Mouse (Mus musculus): Measurements from ENCODE around the gene Gch1. TPM values are rescaled to one million over a fixed set of nuclear protein-coding genes. Genes with fewer than 3 reads are reported as not detected.

The Gch1 gene
- polyA plus RNA-seq, 1 experiment from 2014 or later, result 1.4 TPM

GRCm38 (mm10) chr14:47165117-47165516 is 24.1 kb downstream of the Gch1 start:
- H3K36me3 ChIP-seq (ENCODE audit: control insufficient read depth, insufficient read depth, low read length), result no peaks in the 10 kb centered on the region
- H3K27me3 ChIP-seq (ENCODE audit: control insufficient read depth, insufficient read depth, low read length), result no peaks in the 10 kb centered on the region
- no peak overlapping the region for H3K4me3 ChIP-seq (ENCODE audit: low read depth, low read length)
- ATAC-seq (replicated peaks; ENCODE audit: low FRiP score) (no peak), DNase-seq (ENCODE audit: low spot score) (no peak)
- no peak overlapping the region for H3K9ac ChIP-seq (ENCODE audit: low read length)
- H3K27ac ChIP-seq (ENCODE audit: low read depth, low read length), result no peak overlapping the region
- no peaks in the 10 kb centered on the region for H3K4me1 ChIP-seq (replicated peaks; ENCODE audit: control insufficient read depth, insufficient read depth, low read length)
- 90% methylated on average over 5 of the region's 5 CpGs for WGBS
- no peaks in the 10 kb centered on the region for H3K9me3 ChIP-seq (ENCODE audit: control insufficient read depth, low read length)
- no peak overlapping the region for H3K4me2 ChIP-seq (ENCODE audit: low read depth, low read length, severe bottlenecking)

DNA sequence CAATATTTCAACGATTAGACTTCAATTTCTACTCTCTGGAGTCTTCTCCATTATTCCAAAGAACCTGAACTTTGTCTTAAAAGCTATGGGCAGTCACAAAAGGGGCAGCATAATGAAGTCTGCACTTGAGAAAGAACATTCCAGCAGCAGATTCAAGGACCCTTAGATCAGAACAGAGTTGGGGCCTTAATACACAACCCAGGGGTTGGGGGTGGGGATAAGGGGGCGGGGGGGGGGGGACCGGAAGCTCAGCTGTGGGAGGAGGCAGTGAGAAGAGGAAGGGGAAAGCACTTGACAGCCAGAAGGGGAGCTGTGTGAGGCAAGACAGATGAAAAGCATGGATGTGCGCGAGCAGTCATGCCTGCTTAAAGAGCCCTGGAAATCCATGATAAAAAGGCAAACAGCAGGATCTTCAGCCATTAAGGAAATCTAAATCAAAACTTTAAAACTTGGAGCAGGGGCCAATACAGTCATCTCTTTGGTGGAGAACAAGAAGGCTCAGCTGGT is 27.2 kb downstream of the Gch1 start:
- Histone ChIP-seq H3K9me3 (ENCODE audit: control insufficient read depth, low read length) (no peaks in the 10 kb centered on the region), H3K4me2 (ENCODE audit: low read depth, low read length, severe bottlenecking) (no peak overlapping the region), H3K9ac (ENCODE audit: low read length) (no peak overlapping the region), H3K36me3 (ENCODE audit: control insufficient read depth, insufficient read depth, low read length) (no peaks in the 10 kb centered on the region), H3K27me3 (ENCODE audit: control insufficient read depth, insufficient read depth, low read length) (no peaks in the 10 kb centered on the region), H3K4me1 (replicated peaks; ENCODE audit: control insufficient read depth, insufficient read depth, low read length) (no peaks in the 10 kb centered on the region), H3K27ac (ENCODE audit: low read depth, low read length) (no peak overlapping the region), H3K4me3 (ENCODE audit: low read depth, low read length) (no peak overlapping the region)
- ATAC-seq (replicated peaks; ENCODE audit: low FRiP score) (no peak), DNase-seq (ENCODE audit: low spot score) (no peak)
- WGBS, result 48% methylated on average over 5 of the region's 5 CpGs

- DNase-seq (ENCODE audit: low spot score), result no peak
- Histone ChIP-seq H3K9me3 (ENCODE audit: control insufficient read depth, low read length) (no peaks in the 10 kb centered on the region), H3K27ac (ENCODE audit: low read depth, low read length) (no peak overlapping the region), H3K4me3 (ENCODE audit: low read depth, low read length) (no peak overlapping the region), H3K4me2 (ENCODE audit: low read depth, low read length, severe bottlenecking) (no peak overlapping the region), H3K4me1 (replicated peaks; ENCODE audit: control insufficient read depth, insufficient read depth, low read length) (no peaks in the 10 kb centered on the region), H3K27me3 (ENCODE audit: control insufficient read depth, insufficient read depth, low read length) (no peaks in the 10 kb centered on the region), H3K9ac (ENCODE audit: low read length) (no peak overlapping the region), H3K36me3 (ENCODE audit: control insufficient read depth, insufficient read depth, low read length) (no peaks in the 10 kb centered on the region)
- WGBS, result 81% methylated on average over 2 of the region's 2 CpGs
- ATAC-seq (replicated peaks; ENCODE audit: low FRiP score), result no peak
Observed at GRCm38 (mm10) chr14:47160051-47160640, 29.1 kb downstream of the Gch1 start.

GRCm38 (mm10) chr14:47154303-47154702 is 34.9 kb downstream of the Gch1 start:
- DNase-seq (ENCODE audit: low spot score) (no peak), ATAC-seq (replicated peaks; ENCODE audit: low FRiP score) (no peak)
- H3K4me2 ChIP-seq (ENCODE audit: low read depth, low read length, severe bottlenecking), result no peak overlapping the region
- H3K27ac ChIP-seq (ENCODE audit: low read depth, low read length), result no peak overlapping the region
- no peaks in the 10 kb centered on the region for H3K4me1 ChIP-seq (replicated peaks; ENCODE audit: control insufficient read depth, insufficient read depth, low read length)
- no peaks in the 10 kb centered on the region for H3K9me3 ChIP-seq (ENCODE audit: control insufficient read depth, low read length)
- WGBS, result 91% methylated on average over 3 of the region's 3 CpGs
- H3K9ac ChIP-seq (ENCODE audit: low read length), result no peak overlapping the region
- no peaks in the 10 kb centered on the region for H3K36me3 ChIP-seq (ENCODE audit: control insufficient read depth, insufficient read depth, low read length)
- no peaks in the 10 kb centered on the region for H3K27me3 ChIP-seq (ENCODE audit: control insufficient read depth, insufficient read depth, low read length)
- H3K4me3 ChIP-seq (ENCODE audit: low read depth, low read length), result no peak overlapping the region

DNA sequence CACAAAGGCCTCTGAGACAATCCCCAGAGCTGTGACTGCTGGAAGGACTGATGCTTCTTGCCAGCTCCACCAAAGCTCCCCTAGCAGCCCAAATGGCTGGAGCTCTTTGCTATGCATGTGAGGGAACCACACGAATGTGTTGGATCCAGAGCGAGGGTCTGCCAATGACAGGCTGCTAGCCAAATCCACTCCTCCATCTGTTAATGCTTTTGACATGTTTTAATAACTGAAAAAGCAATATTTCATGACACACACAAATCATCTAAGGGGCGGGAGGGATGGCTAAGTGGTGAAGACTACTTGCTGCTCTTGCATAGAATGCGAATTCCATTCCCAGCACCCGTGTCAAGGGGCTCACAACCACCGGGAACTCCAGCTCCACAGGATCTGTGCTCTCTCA is 37.9 kb downstream of the Gch1 start:
- ATAC-seq (replicated peaks; ENCODE audit: low FRiP score) (no peak), DNase-seq (ENCODE audit: low spot score) (no peak)
- Histone ChIP-seq H3K4me1 (replicated peaks; ENCODE audit: control insufficient read depth, insufficient read depth, low read length) (no peaks in the 10 kb centered on the region), H3K27ac (ENCODE audit: low read depth, low read length) (no peak overlapping the region), H3K36me3 (ENCODE audit: control insufficient read depth, insufficient read depth, low read length) (no peaks in the 10 kb centered on the region), H3K27me3 (ENCODE audit: control insufficient read depth, insufficient read depth, low read length) (no peaks in the 10 kb centered on the region), H3K4me3 (ENCODE audit: low read depth, low read length) (no peak overlapping the region), H3K9ac (ENCODE audit: low read length) (no peak overlapping the region), H3K9me3 (ENCODE audit: control insufficient read depth, low read length) (no peaks in the 10 kb centered on the region), H3K4me2 (ENCODE audit: low read depth, low read length, severe bottlenecking) (no peak overlapping the region)
- 91% methylated on average over 6 of the region's 6 CpGs for WGBS

- Histone ChIP-seq H3K4me1 (replicated peaks; ENCODE audit: control insufficient read depth, insufficient read depth, low read length) (no peaks in the 10 kb centered on the region), H3K9ac (ENCODE audit: low read length) (no peak overlapping the region), H3K27ac (ENCODE audit: low read depth, low read length) (no peak overlapping the region), H3K4me2 (ENCODE audit: low read depth, low read length, severe bottlenecking) (no peak overlapping the region), H3K36me3 (ENCODE audit: control insufficient read depth, insufficient read depth, low read length) (no peaks in the 10 kb centered on the region), H3K9me3 (ENCODE audit: control insufficient read depth, low read length) (no peaks in the 10 kb centered on the region), H3K4me3 (ENCODE audit: low read depth, low read length) (no peak overlapping the region), H3K27me3 (ENCODE audit: control insufficient read depth, insufficient read depth, low read length) (no peaks in the 10 kb centered on the region)
- WGBS, result 97% methylated on average over 5 of the region's 5 CpGs
- DNase-seq (ENCODE audit: low spot score) (no peak), ATAC-seq (replicated peaks; ENCODE audit: low FRiP score) (no peak)
Observed at GRCm38 (mm10) chr14:47144326-47144725, 44.9 kb downstream of the Gch1 start.

DNA sequence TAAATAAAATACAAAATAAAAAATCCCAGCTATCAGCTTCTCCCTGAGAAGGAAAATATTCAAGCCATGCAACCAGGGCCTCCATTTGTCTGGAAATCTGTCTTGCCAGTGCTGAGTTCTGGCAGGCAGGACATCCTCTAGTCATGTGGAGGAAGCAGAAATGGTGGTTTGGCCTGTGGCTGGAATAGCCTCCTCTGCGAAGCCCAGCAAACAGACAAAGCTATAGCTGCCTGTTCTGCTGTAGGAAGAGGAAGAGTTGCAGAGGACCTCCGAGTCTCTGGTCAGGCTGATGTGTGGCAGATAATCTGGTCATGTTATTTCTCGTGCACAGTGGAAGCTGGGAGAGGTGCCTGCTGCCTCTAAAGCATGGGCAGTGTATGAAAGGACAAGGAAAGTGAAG is 50.4 kb downstream of the Gch1 start:
- WGBS, result 81% methylated on average over 3 of the region's 3 CpGs
- ATAC-seq (replicated peaks; ENCODE audit: low FRiP score) (no peak), DNase-seq (ENCODE audit: low spot score) (no peak)
- no peak overlapping the region for H3K9ac ChIP-seq (ENCODE audit: low read length)
- no peaks in the 10 kb centered on the region for H3K4me1 ChIP-seq (replicated peaks; ENCODE audit: control insufficient read depth, insufficient read depth, low read length)
- no peak overlapping the region for H3K4me2 ChIP-seq (ENCODE audit: low read depth, low read length, severe bottlenecking)
- no peaks in the 10 kb centered on the region for H3K27me3 ChIP-seq (ENCODE audit: control insufficient read depth, insufficient read depth, low read length)
- H3K4me3 ChIP-seq (ENCODE audit: low read depth, low read length), result no peak overlapping the region
- H3K9me3 ChIP-seq (ENCODE audit: control insufficient read depth, low read length), result no peaks in the 10 kb centered on the region
- H3K27ac ChIP-seq (ENCODE audit: low read depth, low read length), result no peak overlapping the region
- no peaks in the 10 kb centered on the region for H3K36me3 ChIP-seq (ENCODE audit: control insufficient read depth, insufficient read depth, low read length)

DNA sequence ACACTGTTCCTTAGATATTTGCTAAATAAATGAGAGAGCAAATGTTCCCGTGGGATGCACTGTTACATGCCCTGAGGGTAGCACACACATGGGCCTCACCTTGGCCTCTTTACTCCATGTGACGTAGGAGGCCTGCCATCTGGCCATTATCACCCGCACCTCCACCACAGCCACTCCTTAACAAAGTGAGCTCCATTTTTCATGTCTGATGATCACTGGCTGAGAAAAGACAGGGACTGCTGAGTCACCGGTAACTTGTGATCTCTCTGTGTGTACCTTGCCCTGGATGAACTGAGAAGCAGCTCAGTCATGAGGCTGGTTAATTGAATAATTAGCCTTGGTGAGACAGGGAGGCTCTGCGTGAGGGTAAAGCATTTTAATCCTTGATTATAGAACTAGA is 52.6 kb downstream of the Gch1 start:
- Histone ChIP-seq H3K36me3 (ENCODE audit: control insufficient read depth, insufficient read depth, low read length) (no peaks in the 10 kb centered on the region), H3K4me3 (ENCODE audit: low read depth, low read length) (no peak overlapping the region), H3K9ac (ENCODE audit: low read length) (no peak overlapping the region), H3K4me1 (replicated peaks; ENCODE audit: control insufficient read depth, insufficient read depth, low read length) (no peaks in the 10 kb centered on the region), H3K4me2 (ENCODE audit: low read depth, low read length, severe bottlenecking) (no peak overlapping the region), H3K9me3 (ENCODE audit: control insufficient read depth, low read length) (no peaks in the 10 kb centered on the region), H3K27ac (ENCODE audit: low read depth, low read length) (no peak overlapping the region), H3K27me3 (ENCODE audit: control insufficient read depth, insufficient read depth, low read length) (no peaks in the 10 kb centered on the region)
- 79% methylated on average over 5 of the region's 5 CpGs for WGBS
- ATAC-seq (replicated peaks; ENCODE audit: low FRiP score) (no peak), DNase-seq (ENCODE audit: low spot score) (no peak)

DNA sequence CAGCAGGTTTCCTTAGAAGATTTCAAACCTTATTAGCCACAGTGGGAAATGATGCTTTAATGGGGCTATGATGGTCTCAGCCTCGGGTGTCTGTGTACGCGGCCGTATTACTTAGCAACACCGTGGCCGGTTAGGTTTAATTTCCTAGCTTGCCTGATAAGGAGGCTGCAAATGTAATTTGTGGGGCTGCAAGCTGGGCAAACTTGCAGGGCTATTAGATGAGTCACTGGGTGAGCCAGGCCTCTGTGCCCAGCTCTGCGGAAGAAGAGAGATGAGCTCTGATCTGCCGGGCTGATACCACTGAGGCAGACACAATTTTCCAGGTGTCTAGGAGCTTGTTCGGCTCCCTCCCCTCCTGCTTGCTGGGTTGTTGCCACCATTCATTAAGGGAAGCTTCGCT is 55.3 kb downstream of the Gch1 start:
- DNase-seq (ENCODE audit: low spot score), result no peak
- H3K4me3 ChIP-seq (ENCODE audit: low read depth, low read length), result no peak overlapping the region
- no peaks in the 10 kb centered on the region for H3K27me3 ChIP-seq (ENCODE audit: control insufficient read depth, insufficient read depth, low read length)
- ATAC-seq (replicated peaks; ENCODE audit: low FRiP score), result no peak
- no peaks in the 10 kb centered on the region for H3K4me1 ChIP-seq (replicated peaks; ENCODE audit: control insufficient read depth, insufficient read depth, low read length)
- no peak overlapping the region for H3K27ac ChIP-seq (ENCODE audit: low read depth, low read length)
- WGBS, result 83% methylated on average over 10 of the region's 10 CpGs
- no peaks in the 10 kb centered on the region for H3K36me3 ChIP-seq (ENCODE audit: control insufficient read depth, insufficient read depth, low read length)
- no peak overlapping the region for H3K9ac ChIP-seq (ENCODE audit: low read length)
- no peak overlapping the region for H3K4me2 ChIP-seq (ENCODE audit: low read depth, low read length, severe bottlenecking)
- no peaks in the 10 kb centered on the region for H3K9me3 ChIP-seq (ENCODE audit: control insufficient read depth, low read length)
